Mouse (Mus musculus) monocyte, adult 59 days (primary cell): ENCODE measurements around the gene Zfp444. TPM values are rescaled to one million over a fixed set of nuclear protein-coding genes. Genes with fewer than 3 reads are reported as not detected.

Experiments
- total RNA-seq, 2 experiments: library from RNA; stranded (reverse); gene quantifications; one replicate each; pipeline ENCODE4 v1.2.4; 2023

Gene Zfp444
- 10 to 100 TPM; 13.3 to 15.6 TPM for total RNA-seq

GRCm38 (mm10) chr7:6172006-6172649 is at the start of gene Zfp444:
Gene Zfp444 (plus strand): TSS chr7:6172226.

GRCm38 (mm10) chr7:6155901-6156411 is 16.1 kb upstream of the Zfp444 start, which contains the start of gene Zfp787:
Gene Zfp787 (minus strand): TSS chr7:6155997.

GRCm38 (mm10) chr7:6196790-6197189 is 24.8 kb downstream of the Zfp444 start, which contains the start of gene Galp:
Gene Galp (plus strand): TSS chr7:6197090.

DNA sequence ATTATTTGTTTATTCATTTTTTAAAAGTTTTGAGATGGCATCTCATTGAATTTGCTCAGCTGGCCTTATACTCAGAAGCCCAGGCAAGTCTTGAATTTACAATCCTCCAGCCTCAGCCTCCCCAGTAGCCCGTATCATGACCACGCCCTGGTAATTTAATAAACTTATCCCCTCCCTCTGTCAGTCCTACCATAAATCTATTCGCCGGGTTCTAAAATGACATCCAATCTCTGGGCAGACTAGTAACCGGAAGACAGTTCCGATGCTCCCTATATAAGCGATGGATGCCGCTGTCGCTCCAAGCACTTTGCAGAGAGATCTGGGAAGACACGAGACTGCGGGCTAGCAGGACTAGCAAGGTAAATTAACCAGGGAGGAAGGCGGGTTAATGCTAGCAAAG is 50.0 kb downstream of the Zfp444 start, which contains the start of gene Zscan5b:
Gene Zscan5b, plus strand, starts transcription at position 301 of the 400 bp plus-strand sequence.

Other genes starting within 250 kb of the Zfp444 start
- not detected for gene Vmn1r65, start 161.2 kb upstream of the Zfp444 start, total RNA-seq
- not detected for gene Nlrp4c, start 127.1 kb upstream of the Zfp444 start, total RNA-seq
- gene Zfp787, start 16.2 kb upstream of the Zfp444 start, total RNA-seq, result 10 to 100 TPM; 37.2 to 39.0 TPM
- gene Galp, start 24.9 kb downstream of the Zfp444 start, total RNA-seq, result not detected
- not detected for gene Zscan5b, start 50.1 kb downstream of the Zfp444 start, total RNA-seq
- not detected for gene Epp13, start 80.5 kb downstream of the Zfp444 start, total RNA-seq
- gene Zfp667, start 114.4 kb downstream of the Zfp444 start, total RNA-seq, result 1 to 10 TPM; 1.7 to 3.0 TPM
- gene Zfp583, start 159.1 kb downstream of the Zfp444 start, total RNA-seq, result 1 to 10 TPM; 1.4 to 1.9 TPM
- not detected for gene Gm3854, start 171.5 kb downstream of the Zfp444 start, total RNA-seq
- 1 to 10 TPM in 1 of 2 experiments, under 1 TPM in 1; 0.89 to 1.9 TPM for gene Zfp78, start 191.1 kb downstream of the Zfp444 start, total RNA-seq
- 1 to 10 TPM; 1.9 to 2.9 TPM for gene Zfp28, start 211.1 kb downstream of the Zfp444 start, total RNA-seq
- not detected for gene Smim17, start 226.5 kb downstream of the Zfp444 start, total RNA-seq
- gene Gm20715, start 238.1 kb downstream of the Zfp444 start, total RNA-seq, result not detected